Comparison of ENCODE assay signal across 12 mouse cellular contexts in the genomic region with DNA sequence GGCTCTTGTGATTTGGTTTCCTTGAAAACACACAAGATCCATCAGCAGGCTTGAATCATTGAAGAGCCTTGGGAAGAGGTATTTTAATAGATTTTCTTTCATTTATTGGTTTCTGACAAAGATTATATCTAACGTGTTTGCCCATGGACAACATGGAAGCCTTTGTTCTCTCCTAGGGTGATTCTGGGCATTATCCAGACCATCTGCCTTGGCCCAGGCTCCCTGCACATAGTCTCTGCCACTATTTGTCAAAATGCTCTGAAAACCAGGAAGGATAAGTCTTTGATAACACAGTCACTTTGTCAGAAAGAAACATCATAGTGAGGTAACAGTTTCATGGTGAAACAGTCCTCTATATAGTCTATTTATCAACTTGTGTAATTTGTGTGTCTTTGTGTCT.
"Had no signal": no experiment of that assay in that cellular context is flagged by ENCODE, and none has a peak within 500 bp of the region (broad histone marks: within the 10 kb centered on the region; RNA-seq: fewer than 3 reads in every experiment).

No protein-coding gene starts in this region.

- H3K27ac ChIP-seq: limb, embryonic 10.5 days; liver, embryonic 12.5 days; midbrain, embryonic 10.5 days; neural tube, embryonic 15.5 days; stomach, postnatal 0 days had no signal

- H3K9ac ChIP-seq: liver, embryonic 12.5 days; lung, embryonic 14.5 days; neural tube, embryonic 15.5 days had no signal

- H3K4me2 ChIP-seq: liver, embryonic 12.5 days; lung, embryonic 14.5 days; neural tube, embryonic 15.5 days had no signal

- H3K9me3 ChIP-seq: limb, embryonic 10.5 days; liver, embryonic 12.5 days; midbrain, embryonic 10.5 days; neural tube, embryonic 15.5 days had no signal

- H3K27me3 ChIP-seq: liver, embryonic 12.5 days; neural tube, embryonic 15.5 days had no signal

- ATAC-seq: liver, embryonic 12.5 days had no signal

- H3K4me1 ChIP-seq: limb, embryonic 10.5 days; liver, embryonic 12.5 days; midbrain, embryonic 10.5 days; neural tube, embryonic 15.5 days had no signal

- H3K4me3 ChIP-seq: limb, embryonic 10.5 days; liver, embryonic 12.5 days; midbrain, embryonic 10.5 days; myocyte; neural tube, embryonic 15.5 days had no signal

- H3K36me3 ChIP-seq: limb, embryonic 10.5 days; liver, embryonic 12.5 days; midbrain, embryonic 10.5 days; neural tube, embryonic 15.5 days had no signal

- DNase-seq: kidney, postnatal 14 days; lung, embryonic 14.5 days; lung, postnatal 10 days; lung, postnatal 4 days; midbrain, embryonic 14.5 days; thymus, postnatal 4 days had no signal
